Mouse (Mus musculus): ENCODE measurements around the gene Taok3. TPM values are rescaled to one million over a fixed set of nuclear protein-coding genes. Genes with fewer than 3 reads are reported as not detected.

Gene Taok3
- polyA plus RNA-seq (2016; fragmentation: Nextera tagmentation; extraction: Ambion mirVana), result 29.5 and 38.7 TPM in 2 replicates

DNA sequence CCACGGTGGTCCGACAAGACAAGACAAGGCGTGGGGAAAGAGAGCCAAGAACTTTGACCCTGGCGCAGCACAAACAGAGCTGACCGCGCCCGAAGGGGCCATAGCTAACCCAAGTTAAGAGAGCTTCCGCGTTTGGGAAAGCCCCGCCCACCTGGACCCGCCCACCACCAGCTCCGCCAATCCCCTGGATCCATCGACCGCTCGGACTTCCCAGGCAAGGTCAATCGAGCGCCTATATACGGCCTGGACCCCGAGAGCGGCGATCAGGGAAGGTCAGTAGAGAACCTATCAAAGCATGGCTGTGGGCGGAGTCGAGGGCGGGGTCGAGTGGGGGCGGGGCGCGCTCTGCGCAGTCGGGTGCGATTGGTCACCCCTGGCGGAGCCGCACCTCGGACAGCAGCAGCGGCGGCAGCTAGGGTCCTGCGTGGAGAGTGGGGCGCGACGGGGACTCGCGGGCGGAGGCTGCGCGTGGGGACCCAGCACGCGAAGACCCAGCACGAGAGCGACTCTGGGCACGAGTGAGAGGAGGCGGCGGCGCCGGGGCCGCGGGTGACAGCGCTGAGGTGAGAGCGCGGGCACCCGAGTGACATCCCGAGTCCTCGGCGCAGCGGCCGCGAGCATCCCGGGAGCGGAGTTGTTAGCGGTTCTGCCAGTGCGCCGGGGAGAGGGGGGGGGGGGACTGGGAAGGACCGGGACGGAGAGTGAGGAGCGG is at the start of gene Taok3:
Taok3 (plus strand) TSS at position 353 of the 712 bp plus-strand sequence.
- peak within 1 kb of the TSS; percentile 76 for H3K4me3 ChIP-seq
- H3K9me3 ChIP-seq, result no peaks in the 10 kb centered on the region
- peaks cover 12% of the 10 kb centered on the region for H3K4me1 ChIP-seq
- 0 out of 2 replicates have a peak within 1 kb of the TSS, but pooled peaks have one; percentile 22 for H3K27ac ChIP-seq
- peak within 1 kb of the TSS; percentile 84 for H3K4me2 ChIP-seq (replicated peaks)
- H3K9ac ChIP-seq, result peak within 1 kb of the TSS; percentile 58
- WGBS, result under 1% methylated on average over 74 of the region's 74 CpGs
- H3K27me3 ChIP-seq (replicated peaks), result 0 out of 2 replicates have a peak, but pooled peaks cover 10% of the 10 kb centered on the region
- H3K36me3 ChIP-seq, result no peaks in the 10 kb centered on the region
- peak; percentile 80 for ATAC-seq (ENCODE audit: low FRiP score, low read depth)

DNA sequence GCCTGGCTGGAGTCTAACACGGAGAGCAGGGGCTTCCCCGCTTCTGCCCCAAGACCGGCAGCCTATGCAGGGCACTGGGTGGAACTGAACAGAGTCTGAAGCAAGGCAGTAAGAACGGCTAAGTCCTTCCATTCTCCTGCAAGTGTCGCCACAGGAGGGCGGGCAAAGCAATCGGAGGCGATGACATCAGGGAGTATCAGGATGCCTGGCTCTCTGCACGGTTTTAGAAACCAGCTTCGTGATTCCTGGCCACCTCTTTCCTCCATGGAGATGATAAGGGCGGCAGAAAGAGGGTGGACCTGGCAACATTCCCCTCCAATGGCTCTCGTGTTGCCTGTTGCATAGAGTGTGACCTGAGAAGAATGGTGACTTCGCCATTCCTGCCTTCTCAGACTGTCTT is 32.2 kb upstream of the Taok3 start:
- Histone ChIP-seq H3K9ac (no peak overlapping the region), H3K9me3 (no peaks in the 10 kb centered on the region), H3K36me3 (peaks cover 19% of the 10 kb centered on the region), H3K27me3 (replicated peaks) (no peaks in the 10 kb centered on the region), H3K27ac (no peak overlapping the region), H3K4me3 (no peak overlapping the region), H3K4me1 (no peaks in the 10 kb centered on the region), H3K4me2 (replicated peaks) (peak overlapping the region; percentile 38)
- 9% methylated on average over 13 of the region's 13 CpGs for WGBS
- no peak for ATAC-seq (ENCODE audit: low FRiP score, low read depth)

DNA sequence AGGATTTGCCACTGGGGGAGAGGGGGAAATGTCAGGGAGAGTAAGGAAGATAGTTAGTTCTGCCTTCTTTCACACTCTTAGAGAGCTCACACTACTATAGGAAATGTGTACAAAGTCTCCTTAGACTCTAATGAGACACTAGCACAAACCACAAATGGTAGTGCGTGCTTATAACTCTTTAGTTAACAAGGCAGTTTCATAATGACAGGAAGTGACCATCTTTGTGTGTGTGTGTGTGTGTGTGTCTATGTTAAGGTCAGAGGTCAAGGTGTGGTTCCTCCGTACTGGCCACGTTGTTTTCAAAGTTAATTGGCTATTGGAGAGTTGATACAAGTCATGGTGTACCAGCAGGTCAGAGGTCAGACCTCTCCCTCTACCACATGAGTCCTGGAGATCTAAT is 30.8 kb upstream of the Taok3 start:
- no peak for ATAC-seq (ENCODE audit: low FRiP score, low read depth)
- Histone ChIP-seq H3K9ac (no peak overlapping the region), H3K27me3 (replicated peaks) (no peaks in the 10 kb centered on the region), H3K36me3 (peaks cover 31% of the 10 kb centered on the region), H3K4me3 (no peak overlapping the region), H3K9me3 (no peaks in the 10 kb centered on the region), H3K4me1 (no peaks in the 10 kb centered on the region), H3K27ac (no peak overlapping the region), H3K4me2 (replicated peaks) (no peak overlapping the region)
- WGBS, result 62% methylated on average over 3 of the region's 3 CpGs

DNA sequence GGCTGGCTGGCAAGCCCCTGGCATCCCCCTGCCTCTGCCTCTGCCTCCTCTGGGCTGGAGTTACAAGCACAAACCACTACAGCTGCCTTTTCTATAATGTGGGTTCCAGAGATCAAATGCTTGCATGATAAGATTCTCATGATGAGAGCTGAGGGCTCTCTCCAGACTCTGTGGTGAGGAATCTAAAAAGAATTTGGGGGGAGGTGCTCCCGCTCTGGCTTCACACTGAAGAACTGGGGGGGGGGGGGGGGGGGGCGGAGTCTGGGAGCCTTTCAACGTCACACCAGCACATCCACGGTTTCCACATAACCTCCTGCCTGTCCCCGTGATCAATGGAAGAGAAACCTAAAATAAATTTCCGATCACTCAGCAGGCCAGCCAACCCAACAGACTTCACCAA is 30.1 kb upstream of the Taok3 start:
- ATAC-seq (ENCODE audit: low FRiP score, low read depth), result no peak
- H3K9ac ChIP-seq, result no peak overlapping the region
- no peak overlapping the region for H3K4me3 ChIP-seq
- 33% methylated on average over 4 of the region's 6 CpGs for WGBS
- peaks cover 37% of the 10 kb centered on the region for H3K36me3 ChIP-seq
- H3K4me1 ChIP-seq, result no peaks in the 10 kb centered on the region
- H3K27ac ChIP-seq, result no peak overlapping the region
- no peak overlapping the region for H3K4me2 ChIP-seq (replicated peaks)
- H3K27me3 ChIP-seq (replicated peaks), result no peaks in the 10 kb centered on the region
- no peaks in the 10 kb centered on the region for H3K9me3 ChIP-seq

DNA sequence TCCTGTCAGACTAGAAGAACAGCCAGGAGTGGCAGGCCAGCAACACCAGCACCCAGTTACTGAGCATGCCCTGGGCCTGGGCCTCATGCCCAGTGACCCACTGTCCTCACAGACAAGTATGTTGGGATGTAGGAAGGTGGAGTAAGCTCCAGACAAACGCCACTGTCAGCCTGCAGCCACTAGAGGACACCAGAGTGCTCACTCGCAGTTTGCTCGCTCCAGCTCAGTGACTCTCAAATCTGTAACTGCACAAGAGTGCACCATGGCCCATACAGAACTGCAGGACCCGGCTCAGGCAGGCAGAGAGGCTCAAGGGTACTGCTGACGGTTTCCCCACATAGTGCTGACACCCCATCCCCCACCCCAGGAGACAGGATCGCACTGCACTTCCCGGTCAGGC is 25.5 kb upstream of the Taok3 start:
- Histone ChIP-seq H3K9me3 (no peaks in the 10 kb centered on the region), H3K27ac (no peak overlapping the region), H3K4me2 (replicated peaks) (no peak overlapping the region), H3K9ac (no peak overlapping the region), H3K4me1 (no peaks in the 10 kb centered on the region), H3K4me3 (no peak overlapping the region), H3K36me3 (peaks cover 59% of the 10 kb centered on the region), H3K27me3 (replicated peaks) (no peaks in the 10 kb centered on the region)
- ATAC-seq (ENCODE audit: low FRiP score, low read depth), result no peak
- WGBS, result 56% methylated on average over 7 of the region's 7 CpGs

DNA sequence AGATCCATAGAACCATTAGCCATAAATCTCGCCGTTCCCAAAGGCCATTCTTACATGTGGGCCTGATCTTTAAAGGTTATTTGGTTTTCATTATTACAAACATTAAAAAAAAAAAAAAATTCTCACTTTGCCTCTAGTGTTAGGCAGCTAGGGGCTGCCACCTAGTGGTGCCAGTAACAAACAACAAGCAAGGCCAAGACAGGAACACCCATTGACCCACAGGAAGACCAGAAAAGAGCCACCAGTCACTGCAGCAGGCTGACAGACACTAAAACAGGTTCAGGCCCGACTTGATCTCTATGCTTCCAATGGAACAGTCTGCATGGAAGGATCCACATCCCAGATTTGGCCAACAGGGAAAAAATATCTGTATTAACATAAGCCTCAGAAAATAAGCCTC is 23.2 kb upstream of the Taok3 start:
- H3K27me3 ChIP-seq (replicated peaks), result no peaks in the 10 kb centered on the region
- no peak overlapping the region for H3K27ac ChIP-seq
- H3K4me2 ChIP-seq (replicated peaks), result no peak overlapping the region
- no peak overlapping the region for H3K4me3 ChIP-seq
- H3K4me1 ChIP-seq, result no peaks in the 10 kb centered on the region
- H3K36me3 ChIP-seq, result peaks cover 72% of the 10 kb centered on the region
- 60% methylated on average over 3 of the region's 3 CpGs for WGBS
- no peak overlapping the region for H3K9ac ChIP-seq
- ATAC-seq (ENCODE audit: low FRiP score, low read depth), result no peak
- no peaks in the 10 kb centered on the region for H3K9me3 ChIP-seq

DNA sequence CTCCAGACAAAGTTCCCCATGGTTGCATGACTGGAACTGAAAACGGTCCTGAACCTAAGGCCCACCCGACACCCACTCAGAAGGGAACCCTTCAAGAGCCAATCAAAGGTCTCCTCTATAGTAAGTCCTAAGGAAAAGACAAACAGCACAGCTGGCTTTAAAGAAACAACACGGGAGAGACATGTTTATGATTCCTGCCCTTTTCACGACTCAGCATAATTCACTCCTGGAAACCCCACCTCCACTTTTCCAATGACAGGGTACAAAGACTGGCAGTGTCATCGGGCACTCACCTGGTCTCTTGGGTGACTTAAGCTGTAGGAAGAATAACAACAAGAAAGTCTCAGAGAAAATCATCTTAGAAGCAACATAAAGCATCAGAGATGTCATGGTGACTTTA is 20.9 kb upstream of the Taok3 start:
- no peak overlapping the region for H3K9ac ChIP-seq
- no peak for ATAC-seq (ENCODE audit: low FRiP score, low read depth)
- no peak overlapping the region for H3K4me3 ChIP-seq
- no peaks in the 10 kb centered on the region for H3K9me3 ChIP-seq
- no peaks in the 10 kb centered on the region for H3K27me3 ChIP-seq (replicated peaks)
- H3K27ac ChIP-seq, result no peak overlapping the region
- no peaks in the 10 kb centered on the region for H3K4me1 ChIP-seq
- peaks cover 73% of the 10 kb centered on the region for H3K36me3 ChIP-seq
- WGBS, result 79% methylated on average over 5 of the region's 5 CpGs
- no peak overlapping the region for H3K4me2 ChIP-seq (replicated peaks)

DNA sequence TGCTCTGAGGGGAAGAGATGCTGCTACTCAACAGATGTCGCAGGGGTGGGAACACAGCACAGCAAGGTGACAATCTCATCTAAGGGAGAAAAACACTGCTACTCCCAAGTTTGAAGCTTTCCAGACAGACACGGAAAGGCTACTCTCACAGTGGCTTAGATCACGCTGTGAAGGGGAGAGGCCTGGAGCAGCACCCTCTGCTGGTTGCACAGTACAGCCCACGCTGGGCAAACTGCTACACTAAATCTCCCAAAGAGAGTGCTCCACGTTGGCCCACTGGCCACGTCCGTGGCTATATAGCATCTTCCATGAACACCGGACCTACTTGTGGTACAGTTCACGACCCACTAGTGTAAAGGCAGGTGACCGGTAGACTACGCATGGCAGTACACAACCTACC is 20.2 kb upstream of the Taok3 start:
- H3K4me3 ChIP-seq, result no peak overlapping the region
- H3K9me3 ChIP-seq, result no peaks in the 10 kb centered on the region
- H3K27ac ChIP-seq, result no peak overlapping the region
- peaks cover 74% of the 10 kb centered on the region for H3K36me3 ChIP-seq
- WGBS, result 92% methylated on average over 11 of the region's 11 CpGs
- H3K4me1 ChIP-seq, result no peaks in the 10 kb centered on the region
- H3K27me3 ChIP-seq (replicated peaks), result no peaks in the 10 kb centered on the region
- H3K9ac ChIP-seq, result no peak overlapping the region
- no peak overlapping the region for H3K4me2 ChIP-seq (replicated peaks)
- no peak for ATAC-seq (ENCODE audit: low FRiP score, low read depth)

DNA sequence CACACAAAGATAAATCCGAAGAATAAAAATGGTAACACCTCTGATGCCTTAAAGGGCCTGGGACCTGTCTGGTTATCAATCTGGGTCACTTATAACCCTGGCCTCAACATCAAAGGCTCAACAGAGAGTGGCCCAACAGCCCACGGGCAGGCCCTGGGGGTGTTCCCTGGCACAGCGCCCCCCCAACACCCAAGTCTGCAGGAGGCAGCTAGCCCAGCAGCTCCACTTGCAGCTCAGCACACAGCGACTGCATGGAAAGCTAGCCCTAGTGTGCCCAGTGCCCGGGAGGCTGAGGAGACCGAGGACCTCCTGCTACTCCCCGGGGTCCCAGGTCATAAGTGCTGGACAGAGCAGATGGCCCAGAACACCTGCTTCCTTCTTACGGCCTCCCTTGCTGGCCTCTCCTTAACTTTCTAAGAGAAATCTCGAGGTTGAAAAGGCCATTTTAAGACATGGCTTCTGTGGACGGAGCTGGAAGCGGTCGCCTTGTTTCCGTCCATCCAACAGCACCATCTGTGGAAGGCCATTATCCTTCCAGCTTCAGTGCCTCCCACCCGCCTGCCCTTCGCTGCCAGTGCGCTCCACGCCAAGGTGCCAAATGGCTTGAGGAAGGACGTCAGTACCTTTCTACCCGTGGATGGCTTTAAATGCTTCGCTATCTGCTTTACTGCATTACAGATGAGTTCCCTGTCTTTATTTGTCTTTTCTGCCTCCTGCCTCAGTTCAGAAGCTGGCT is 16.6 kb upstream of the Taok3 start:
- Histone ChIP-seq H3K4me1 (no peaks in the 10 kb centered on the region), H3K9ac (no peak overlapping the region), H3K4me2 (replicated peaks) (no peak overlapping the region), H3K27me3 (replicated peaks) (no peaks in the 10 kb centered on the region), H3K27ac (no peak overlapping the region), H3K4me3 (no peak overlapping the region), H3K9me3 (no peaks in the 10 kb centered on the region), H3K36me3 (peaks cover 95% of the 10 kb centered on the region)
- ATAC-seq (ENCODE audit: low FRiP score, low read depth), result no peak
- 94% methylated on average over 20 of the region's 20 CpGs for WGBS

DNA sequence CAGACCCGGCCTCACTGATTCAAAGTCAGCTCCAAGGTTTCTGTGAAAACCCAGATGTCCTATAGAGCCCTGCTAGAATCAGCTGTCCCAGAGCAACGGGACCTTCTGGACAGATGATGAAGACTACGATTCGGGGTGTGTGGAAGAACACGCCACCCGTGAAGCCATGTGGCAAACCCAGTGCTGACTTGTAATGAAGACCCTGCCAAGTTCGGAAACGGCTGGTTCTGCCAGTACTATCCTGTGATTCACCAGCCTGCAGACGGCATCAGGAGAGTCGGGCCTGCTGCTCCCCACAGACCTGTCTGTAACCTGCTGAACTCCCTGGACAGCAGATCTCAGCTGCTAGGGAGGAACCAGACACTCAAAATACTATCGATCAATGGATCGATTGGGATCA is 15.6 kb upstream of the Taok3 start:
- Histone ChIP-seq H3K27ac (no peak overlapping the region), H3K36me3 (peaks cover 97% of the 10 kb centered on the region), H3K9me3 (no peaks in the 10 kb centered on the region), H3K4me1 (no peaks in the 10 kb centered on the region), H3K4me2 (replicated peaks) (no peak overlapping the region), H3K9ac (no peak overlapping the region), H3K4me3 (no peak overlapping the region), H3K27me3 (replicated peaks) (no peaks in the 10 kb centered on the region)
- 97% methylated on average over 12 of the region's 12 CpGs for WGBS
- no peak for ATAC-seq (ENCODE audit: low FRiP score, low read depth)

DNA sequence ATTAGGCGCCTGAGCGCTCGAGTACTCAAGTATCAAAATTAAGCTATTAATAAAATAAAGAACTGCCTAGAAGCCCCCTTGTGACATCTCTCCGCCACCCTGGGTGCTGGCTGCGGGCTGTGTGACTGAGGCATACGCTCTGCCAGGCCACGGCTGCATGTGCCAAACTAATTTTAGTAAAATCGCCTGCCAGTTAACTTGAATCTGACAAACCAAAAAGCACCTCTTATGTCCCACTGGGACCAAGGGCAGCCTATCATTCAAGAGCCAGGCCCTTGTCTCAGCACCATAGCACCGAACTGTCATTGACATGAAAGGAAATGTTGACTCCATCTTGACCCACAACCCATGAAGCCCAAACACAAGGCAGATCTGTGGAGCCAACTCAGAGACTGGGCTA is 14.2 kb upstream of the Taok3 start:
- Histone ChIP-seq H3K27ac (no peak overlapping the region), H3K27me3 (replicated peaks) (no peaks in the 10 kb centered on the region), H3K9me3 (no peaks in the 10 kb centered on the region), H3K4me2 (replicated peaks) (no peak overlapping the region), H3K4me1 (no peaks in the 10 kb centered on the region), H3K36me3 (peaks cover 96% of the 10 kb centered on the region), H3K4me3 (no peak overlapping the region), H3K9ac (no peak overlapping the region)
- WGBS, result 84% methylated on average over 9 of the region's 9 CpGs
- no peak for ATAC-seq (ENCODE audit: low FRiP score, low read depth)

DNA sequence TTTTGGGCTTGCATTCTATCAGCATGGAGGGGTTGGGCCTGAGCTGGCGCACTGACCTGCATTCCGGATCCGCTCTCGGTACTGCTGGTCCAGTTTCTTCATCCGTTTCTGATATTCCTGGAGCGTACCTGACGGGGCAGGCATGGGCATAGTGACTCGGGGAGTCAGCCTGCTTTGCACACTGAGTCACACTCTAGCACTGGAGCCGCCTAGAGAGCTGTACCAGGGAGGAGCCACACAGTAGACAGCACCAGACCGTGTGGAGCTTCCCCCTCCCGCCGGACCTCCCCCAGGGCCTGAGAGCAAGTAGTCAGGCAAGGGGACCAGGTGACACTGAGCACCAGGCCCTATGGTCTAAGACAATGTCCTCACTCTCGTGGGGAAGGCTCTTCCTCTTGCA is 11.6 kb upstream of the Taok3 start:
- Histone ChIP-seq H3K9me3 (no peaks in the 10 kb centered on the region), H3K4me2 (replicated peaks) (no peak overlapping the region), H3K4me1 (no peaks in the 10 kb centered on the region), H3K27ac (no peak overlapping the region), H3K36me3 (peaks cover 96% of the 10 kb centered on the region), H3K27me3 (replicated peaks) (no peaks in the 10 kb centered on the region), H3K9ac (no peak overlapping the region), H3K4me3 (no peak overlapping the region)
- no peak for ATAC-seq (ENCODE audit: low FRiP score, low read depth)
- 96% methylated on average over 13 of the region's 13 CpGs for WGBS

DNA sequence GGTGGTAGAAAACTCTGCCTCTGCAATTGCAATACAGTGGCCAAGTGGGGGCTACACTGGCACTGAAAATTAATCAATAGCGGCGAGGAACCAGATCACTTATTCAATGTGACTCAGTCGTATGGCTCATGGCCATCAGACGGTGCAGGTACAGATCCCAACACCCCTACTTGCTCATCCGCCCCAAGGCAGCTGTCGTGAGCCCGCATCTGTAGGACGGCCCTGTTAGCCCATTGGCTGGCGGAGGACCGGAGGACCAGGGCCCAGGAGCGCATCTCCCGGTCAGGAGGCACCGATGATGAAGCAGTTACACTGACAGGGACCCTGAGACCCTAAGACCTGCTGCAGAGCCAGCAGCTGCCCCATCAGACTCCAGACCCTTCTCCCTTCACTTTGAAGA is 11.2 kb upstream of the Taok3 start:
- WGBS, result 95% methylated on average over 13 of the region's 13 CpGs
- no peak overlapping the region for H3K27ac ChIP-seq
- no peaks in the 10 kb centered on the region for H3K4me1 ChIP-seq
- peaks cover 94% of the 10 kb centered on the region for H3K36me3 ChIP-seq
- H3K9ac ChIP-seq, result no peak overlapping the region
- H3K4me2 ChIP-seq (replicated peaks), result no peak overlapping the region
- H3K9me3 ChIP-seq, result no peaks in the 10 kb centered on the region
- H3K27me3 ChIP-seq (replicated peaks), result no peaks in the 10 kb centered on the region
- ATAC-seq (ENCODE audit: low FRiP score, low read depth), result no peak
- H3K4me3 ChIP-seq, result no peak overlapping the region
